Mouse (Mus musculus) midbrain, embryonic 10.5 days (tissue): ENCODE measurements around the gene Eml3. TPM values are rescaled to one million over a fixed set of nuclear protein-coding genes. Genes with fewer than 3 reads are reported as not detected.
"Not testable (repeated sequence)": the region's sequence is repeated elsewhere in the genome, so short reads cannot be mapped to it uniquely, and the experiment has no call there.

ENCODE experiments used
- DNase-seq: peaks from one replicate; pipeline ENCODE4 v3.0.0-alpha.2; 2017; ENCODE audit warnings: low spot score
- H3K27ac ChIP-seq: fragments of 300-500 bp; sonication (generic); replicated peaks from 2 replicates; pipeline ENCODE4 v1.5.1; 2016; ENCODE audit warnings: mild to moderate bottlenecking
- H3K27me3 ChIP-seq: fragments of 300-500 bp; sonication (generic); 2 replicates; pipeline ENCODE4 v1.6.1; 2016; ENCODE audit warnings: low read depth, mild to moderate bottlenecking; ENCODE audit not compliant: poor library complexity, severe bottlenecking
- H3K36me3 ChIP-seq: fragments of 300-500 bp; sonication (generic); 2 replicates; pipeline ENCODE4 v1.6.1; 2016; ENCODE audit warnings: mild to moderate bottlenecking, moderate library complexity
- H3K4me1 ChIP-seq: fragments of 300-500 bp; sonication (generic); 2 replicates; pipeline ENCODE4 v1.6.1; 2016
- H3K4me3 ChIP-seq: fragments of 300-500 bp; sonication (generic); 2 replicates; pipeline ENCODE4 v1.5.1; 2016; ENCODE audit warnings: mild to moderate bottlenecking, moderate library complexity
- H3K9me3 ChIP-seq: fragments of 300-500 bp; sonication (generic); replicated peaks from 2 replicates; pipeline ENCODE4 v1.6.1; 2016; ENCODE audit warnings: mild to moderate bottlenecking
- WGBS: fragments of 180-500 bp; shearing (Covaris S2); methylation state at CpG from one replicate; pipeline ENCODE4 v1.1.7; 2016; 5-methylcytosine and 5-hydroxymethylcytosine counted together
- polyA plus RNA-seq: library from polyadenylated mRNA; unstranded; fragments of >200 nt; fragmentation: Nextera tagmentation; extraction: Ambion mirVana; gene quantifications from 2 replicates; pipeline ENCODE4 v1.2.1, GENCODE M21; 2016

The Eml3 gene
- polyA plus RNA-seq, 1 experiment from 2014 or later = 22.9 TPM

DNA sequence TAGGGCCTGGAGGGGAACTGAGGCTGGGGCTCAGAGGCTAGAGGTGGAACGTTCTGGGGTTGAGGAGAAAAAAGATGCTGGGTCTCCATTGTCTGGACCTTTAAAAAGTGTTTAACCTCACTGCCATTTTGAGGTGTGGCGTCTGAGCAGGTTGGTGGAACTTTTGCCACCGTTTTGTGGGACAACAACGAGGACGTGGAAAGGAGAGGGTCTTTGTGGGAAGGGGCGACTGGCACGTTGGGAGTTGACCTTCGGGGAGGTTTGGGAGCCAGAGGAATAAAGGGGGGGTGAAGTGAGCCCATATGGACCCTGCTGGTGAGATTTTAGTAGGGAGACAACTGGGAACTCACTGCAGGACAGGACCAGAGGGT is 38.0 kb downstream of the Eml3 start:
- 0% methylated on average over 8 of the region's 8 CpGs for WGBS
- Histone ChIP-seq H3K27ac (peak overlapping the region; percentile 94), H3K4me3 (peak overlapping the region; percentile 87), H3K9me3 (no peaks in the 10 kb centered on the region), H3K4me1 (peaks cover 29% of the 10 kb centered on the region), H3K36me3 (peaks cover 78% of the 10 kb centered on the region), H3K27me3 (no peaks in the 10 kb centered on the region)
- DNase-seq = no peak

DNA sequence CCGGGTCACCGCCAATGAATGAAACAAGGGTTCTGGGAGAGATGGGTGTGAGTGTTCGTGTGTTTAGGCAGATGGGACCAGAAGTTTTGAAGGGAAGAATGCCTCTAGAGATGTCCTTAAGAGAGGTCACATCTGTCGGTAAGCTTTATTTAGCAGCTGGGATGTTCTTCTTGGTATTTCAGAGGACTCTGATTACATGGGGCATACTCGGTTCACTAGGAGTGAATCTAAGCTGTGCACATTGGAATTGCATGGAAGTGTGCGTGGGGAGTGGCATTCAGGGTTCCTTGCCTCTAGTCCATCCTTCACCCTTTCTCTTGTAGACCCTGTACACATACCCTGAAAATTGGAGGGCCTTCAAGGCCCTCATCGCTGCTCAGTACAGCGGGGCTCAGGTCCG is 38.5 kb downstream of the Eml3 start:
- Histone ChIP-seq H3K9me3 (no peaks in the 10 kb centered on the region), H3K4me3 (peak overlapping the region; percentile 87), H3K27ac (peak overlapping the region; percentile 94), H3K36me3 (peaks cover 78% of the 10 kb centered on the region), H3K4me1 (peaks cover 29% of the 10 kb centered on the region), H3K27me3 (no peaks in the 10 kb centered on the region)
- DNase-seq = no peak
- 5% methylated on average over 9 of the region's 9 CpGs for WGBS

DNA sequence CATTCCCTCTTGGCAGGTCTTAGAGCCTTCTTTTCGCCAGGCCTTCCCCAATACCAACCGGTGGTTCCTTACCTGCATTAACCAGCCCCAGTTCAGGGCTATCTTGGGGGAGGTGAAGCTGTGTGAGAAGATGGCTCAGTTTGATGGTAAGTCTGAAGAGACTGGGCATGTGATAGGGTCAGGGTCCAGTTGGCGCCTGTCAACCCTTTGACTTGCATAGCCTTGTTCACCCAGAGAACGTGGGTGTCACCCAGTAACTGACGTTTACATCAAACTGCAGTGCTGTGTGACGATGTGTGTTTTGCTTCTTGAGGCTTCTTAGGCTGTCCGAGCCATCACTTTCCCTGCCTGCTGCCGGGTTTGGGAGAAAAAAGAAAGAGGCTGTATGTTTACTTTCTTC is 43.1 kb downstream of the Eml3 start:
- DNase-seq, H3K9me3 ChIP-seq, H3K27me3 ChIP-seq, H3K27ac ChIP-seq, H3K4me3 ChIP-seq: not testable (repeated sequence)
- Histone ChIP-seq H3K4me1 (peaks cover 14% of the 10 kb centered on the region), H3K36me3 (peaks cover 91% of the 10 kb centered on the region)
- WGBS = 91% methylated on average over 8 of the region's 8 CpGs

DNA sequence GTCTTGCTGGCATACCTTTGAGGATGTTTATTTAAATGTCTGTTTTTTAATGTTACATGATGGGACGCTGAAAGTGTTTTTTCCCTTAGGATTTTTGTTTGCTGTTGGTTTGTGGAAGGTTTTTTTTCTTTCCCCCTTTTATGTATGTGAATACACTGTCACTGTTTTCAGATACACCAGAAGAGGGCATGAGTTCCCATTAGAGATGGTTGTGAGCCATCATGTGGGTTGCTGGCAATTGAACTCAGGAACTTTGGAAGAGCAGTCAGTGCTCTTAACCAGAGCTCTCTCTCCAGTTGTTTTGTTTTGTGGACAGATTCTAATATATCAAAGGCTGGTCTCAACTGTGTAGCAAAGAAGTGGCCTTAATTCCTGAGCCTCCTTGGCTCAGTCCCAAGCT is 45.3 kb downstream of the Eml3 start:
- H3K27me3 ChIP-seq = no peaks in the 10 kb centered on the region
- WGBS = 92% methylated on average over 1 of the region's 1 CpGs
- DNase-seq = no peak
- no peaks in the 10 kb centered on the region for H3K4me1 ChIP-seq
- H3K4me3 ChIP-seq = no peak overlapping the region
- H3K36me3 ChIP-seq = peaks cover 100% of the 10 kb centered on the region
- H3K9me3 ChIP-seq = no peaks in the 10 kb centered on the region
- no peak overlapping the region for H3K27ac ChIP-seq

DNA sequence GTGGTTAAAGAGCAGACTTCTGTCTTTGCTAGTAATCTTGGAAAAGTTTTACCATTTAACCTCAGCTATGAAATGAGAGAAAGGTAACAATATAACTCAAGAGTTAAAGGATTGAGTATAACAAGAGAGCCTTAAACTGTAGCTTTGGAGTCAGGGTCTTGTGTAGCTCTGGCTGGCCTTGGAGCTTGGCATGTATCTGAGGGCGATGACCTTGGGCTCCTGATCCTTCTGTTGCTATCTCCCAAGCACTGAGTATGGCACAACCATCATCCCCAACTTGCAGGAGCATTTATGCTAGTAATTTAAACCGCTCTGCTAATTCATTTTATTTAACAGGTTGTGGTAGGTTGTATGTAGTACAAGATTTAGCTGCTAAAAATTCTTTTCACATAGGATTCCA is 46.1 kb downstream of the Eml3 start:
- Histone ChIP-seq H3K4me3 (no peak overlapping the region), H3K4me1 (no peaks in the 10 kb centered on the region; the same call in 1 of the 2 replicates), H3K9me3 (no peaks in the 10 kb centered on the region), H3K27ac (no peak overlapping the region), H3K27me3 (no peaks in the 10 kb centered on the region), H3K36me3 (peaks cover 100% of the 10 kb centered on the region)
- 91% methylated on average over 2 of the region's 2 CpGs for WGBS
- no peak for DNase-seq

DNA sequence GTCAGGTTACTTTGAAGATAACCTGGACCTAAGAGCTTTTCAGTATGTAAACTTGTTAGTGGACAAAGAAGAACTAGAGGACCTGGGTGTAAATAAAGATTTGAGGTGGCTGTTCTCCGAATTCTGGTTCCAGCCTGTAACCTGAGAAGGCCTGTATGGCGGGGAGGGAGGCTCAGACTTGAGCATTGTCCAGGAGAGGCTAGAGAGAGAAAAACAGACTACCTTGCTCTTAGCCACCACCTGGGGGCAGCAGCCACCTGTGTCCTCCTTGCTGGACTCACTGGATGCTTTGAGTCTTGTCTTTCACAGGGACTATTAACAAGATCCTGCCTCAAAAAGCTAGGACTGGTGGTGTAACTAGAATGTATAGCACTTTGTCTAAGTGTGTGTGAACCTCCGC is 47.2 kb downstream of the Eml3 start:
- 63% methylated on average over 3 of the region's 3 CpGs for WGBS
- Histone ChIP-seq H3K27me3 (no peaks in the 10 kb centered on the region), H3K4me1 (peaks cover 2% of the 10 kb centered on the region; the same call in 1 of the 2 replicates), H3K36me3 (peaks cover 99% of the 10 kb centered on the region), H3K4me3 (no peak overlapping the region), H3K27ac (no peak overlapping the region), H3K9me3 (no peaks in the 10 kb centered on the region)
- peak; percentile 42 for DNase-seq

DNA sequence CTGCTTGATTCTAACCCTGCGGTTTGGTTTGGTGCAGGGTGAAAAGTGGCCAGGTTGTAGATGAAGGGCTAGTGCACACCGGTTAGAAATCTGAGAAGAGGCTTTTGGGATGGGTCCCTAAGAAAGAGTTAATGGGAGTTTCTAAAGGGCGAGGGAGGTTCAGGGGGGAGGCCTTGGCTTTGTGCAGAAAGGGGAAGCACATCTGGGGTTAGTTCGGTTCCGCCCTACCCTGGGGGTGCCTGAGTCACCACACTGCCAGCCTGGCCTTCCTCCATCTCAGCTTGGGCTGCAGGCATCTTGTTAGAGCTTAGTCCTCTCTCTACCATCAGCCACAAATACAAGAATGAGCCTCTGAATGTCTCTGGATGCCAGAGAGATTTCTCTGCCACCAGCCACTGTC is 51.4 kb downstream of the Eml3 start:
- Histone ChIP-seq H3K27me3 (no peaks in the 10 kb centered on the region), H3K36me3 (peaks cover 60% of the 10 kb centered on the region), H3K27ac (no peak overlapping the region), H3K4me1 (peaks cover 38% of the 10 kb centered on the region), H3K4me3 (no peak overlapping the region), H3K9me3 (no peaks in the 10 kb centered on the region)
- 58% methylated on average over 5 of the region's 5 CpGs for WGBS
- DNase-seq = no peak

DNA sequence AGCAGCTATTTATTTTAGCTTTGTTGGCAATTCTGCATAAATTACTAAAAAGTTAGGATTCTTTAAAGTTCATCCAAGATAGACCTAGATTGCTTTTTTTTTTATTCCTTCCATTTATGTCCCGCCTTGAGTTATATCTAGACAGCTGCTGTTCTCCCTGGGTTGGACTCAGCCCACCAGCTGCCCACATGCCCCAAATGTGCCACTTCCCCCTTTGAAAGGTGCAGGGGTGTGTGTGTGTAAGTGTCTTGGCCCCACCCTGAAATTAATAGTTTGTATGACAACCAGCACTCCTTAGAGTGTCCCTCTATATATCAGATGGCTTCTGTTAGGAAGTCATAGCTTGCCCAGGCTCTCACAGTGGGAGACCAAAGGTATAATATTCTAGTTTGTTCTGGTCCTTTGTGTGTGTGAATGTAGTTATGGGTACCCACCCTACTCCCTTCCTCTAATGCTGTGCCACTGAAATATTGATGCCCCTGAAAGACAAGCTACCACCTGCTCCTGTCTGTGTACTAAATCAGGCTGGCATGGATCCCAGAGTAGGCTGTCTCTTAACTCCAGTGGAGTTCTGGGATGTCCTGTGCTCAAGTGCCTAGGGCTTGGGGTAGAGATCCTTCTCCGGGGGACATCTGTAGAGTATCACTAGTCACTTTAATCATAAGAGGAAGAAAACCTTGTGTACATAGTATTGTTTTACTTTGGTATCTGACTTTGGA is 52.3 kb downstream of the Eml3 start:
- Histone ChIP-seq H3K9me3 (no peaks in the 10 kb centered on the region), H3K4me3 (no peak overlapping the region), H3K36me3 (peaks cover 52% of the 10 kb centered on the region), H3K27ac (no peak overlapping the region), H3K4me1 (peaks cover 38% of the 10 kb centered on the region), H3K27me3 (peaks cover 5% of the 10 kb centered on the region; the same call in 1 of the 2 replicates)
- WGBS = 85% methylated on average over 2 of the region's 2 CpGs
- DNase-seq = no peak

DNA sequence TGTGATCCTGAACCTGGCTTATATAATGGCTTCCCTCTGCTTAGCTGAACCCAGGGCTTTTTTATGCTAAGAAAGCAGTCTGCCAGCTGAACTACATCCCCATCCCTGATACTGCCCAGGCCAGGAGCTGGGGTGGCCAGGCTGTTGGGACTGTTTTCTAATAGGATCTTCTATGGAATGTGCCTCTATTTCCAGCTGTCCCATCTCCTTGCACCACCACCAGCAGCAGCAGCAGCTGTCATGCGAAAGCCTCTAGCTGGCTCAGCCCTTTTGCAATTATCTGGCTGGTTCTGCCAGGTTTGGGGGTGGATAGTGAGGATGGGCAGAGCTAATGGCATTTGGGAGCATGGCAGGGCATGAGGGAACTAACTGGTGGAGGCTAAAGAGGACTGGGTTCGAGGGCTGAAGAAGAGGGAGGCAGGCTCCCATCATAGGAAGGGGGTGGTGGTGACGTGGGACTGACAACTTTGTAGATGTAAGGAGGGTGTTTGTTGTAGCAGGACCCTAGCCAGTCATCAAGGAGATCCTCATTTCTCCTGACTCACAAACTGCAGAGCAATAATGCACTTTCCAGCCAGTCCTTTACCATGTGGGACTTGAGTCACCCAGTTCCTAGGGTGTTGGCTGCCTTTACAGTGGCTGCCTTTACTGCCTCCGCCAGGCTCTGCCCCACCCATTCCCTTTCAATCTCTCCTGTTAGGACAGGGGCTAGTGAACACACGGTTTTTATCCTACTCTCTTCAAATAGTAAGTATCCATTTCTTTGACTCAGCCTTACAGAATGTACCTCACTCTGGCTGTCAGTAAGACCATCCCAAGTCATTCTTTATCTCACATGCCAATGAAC is 53.2 kb downstream of the Eml3 start:
- peaks cover 38% of the 10 kb centered on the region for H3K4me1 ChIP-seq
- H3K36me3 ChIP-seq = peaks cover 43% of the 10 kb centered on the region
- H3K27ac ChIP-seq = no peak overlapping the region
- peaks cover 9% of the 10 kb centered on the region for H3K27me3 ChIP-seq
- no peak for DNase-seq
- H3K9me3 ChIP-seq = no peaks in the 10 kb centered on the region
- H3K4me3 ChIP-seq = no peak overlapping the region
- WGBS = 58% methylated on average over 5 of the region's 5 CpGs

DNA sequence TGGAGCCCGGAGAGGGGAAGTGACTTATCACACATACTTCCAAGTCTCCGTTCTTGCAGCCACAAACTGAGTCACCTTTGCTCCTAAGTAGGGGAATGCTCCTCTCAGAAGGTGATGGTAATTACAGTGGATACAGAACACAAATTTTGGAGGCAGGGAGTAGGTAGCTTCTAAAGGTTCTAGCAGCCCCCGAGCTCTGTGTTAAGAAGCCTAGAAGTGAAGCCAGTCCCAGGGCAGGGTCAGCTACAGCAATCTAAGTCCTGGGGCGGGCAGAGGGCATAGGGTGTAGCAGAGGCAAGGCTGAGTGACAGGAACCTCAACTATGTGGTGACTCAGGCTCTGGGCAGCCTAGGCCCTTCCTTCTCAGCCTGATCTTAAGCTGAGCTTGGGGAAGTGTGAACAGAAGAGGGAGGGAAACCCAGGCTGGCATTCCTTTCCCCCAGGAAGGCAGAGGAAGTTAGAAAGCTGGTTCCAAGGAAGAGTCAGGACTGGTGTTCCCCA is 53.8 kb downstream of the Eml3 start:
- Histone ChIP-seq H3K4me1 (peaks cover 42% of the 10 kb centered on the region), H3K27ac (peak overlapping the region; percentile 70), H3K27me3 (peaks cover 15% of the 10 kb centered on the region), H3K4me3 (no peak overlapping the region), H3K36me3 (peaks cover 36% of the 10 kb centered on the region), H3K9me3 (no peaks in the 10 kb centered on the region)
- DNase-seq = no peak
- 60% methylated on average over 4 of the region's 4 CpGs for WGBS

DNA sequence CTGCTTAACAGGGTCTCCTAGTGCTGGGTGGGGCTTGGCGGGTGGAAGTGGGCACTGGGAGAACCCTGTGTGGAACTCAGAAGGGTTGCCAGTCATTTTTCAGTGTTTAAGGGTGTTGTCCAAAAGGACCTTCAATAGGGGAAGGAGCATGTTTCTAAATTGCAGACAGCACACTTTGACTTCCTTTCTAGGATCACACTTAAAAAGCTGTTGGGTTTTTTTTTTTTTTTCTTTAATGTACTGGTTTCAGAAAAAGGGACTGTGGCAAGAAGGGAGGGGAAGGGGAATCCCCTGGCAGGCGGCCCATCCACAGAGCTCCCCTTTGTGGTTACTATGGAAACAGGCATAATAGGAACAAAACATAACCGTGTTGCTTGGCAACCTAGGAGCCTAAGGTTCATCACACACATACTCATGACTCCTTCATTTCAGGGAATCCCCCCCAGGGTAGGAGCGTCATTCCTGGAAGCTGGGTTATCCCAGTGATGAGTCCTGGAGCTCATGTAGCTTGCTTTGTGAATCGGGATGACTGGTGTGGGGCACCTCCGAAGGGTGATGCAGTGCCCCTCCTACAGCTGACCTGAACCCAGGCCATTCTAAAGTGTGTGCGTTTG is 55.0 kb downstream of the Eml3 start:
- Histone ChIP-seq H3K27ac (peak overlapping the region; percentile 70), H3K4me1 (peaks cover 53% of the 10 kb centered on the region), H3K27me3 (peaks cover 27% of the 10 kb centered on the region), H3K4me3 (peak overlapping the region; percentile 31), H3K9me3 (no peaks in the 10 kb centered on the region), H3K36me3 (peaks cover 24% of the 10 kb centered on the region)
- DNase-seq = peak; percentile 77
- WGBS = 11% methylated on average over 7 of the region's 7 CpGs

DNA sequence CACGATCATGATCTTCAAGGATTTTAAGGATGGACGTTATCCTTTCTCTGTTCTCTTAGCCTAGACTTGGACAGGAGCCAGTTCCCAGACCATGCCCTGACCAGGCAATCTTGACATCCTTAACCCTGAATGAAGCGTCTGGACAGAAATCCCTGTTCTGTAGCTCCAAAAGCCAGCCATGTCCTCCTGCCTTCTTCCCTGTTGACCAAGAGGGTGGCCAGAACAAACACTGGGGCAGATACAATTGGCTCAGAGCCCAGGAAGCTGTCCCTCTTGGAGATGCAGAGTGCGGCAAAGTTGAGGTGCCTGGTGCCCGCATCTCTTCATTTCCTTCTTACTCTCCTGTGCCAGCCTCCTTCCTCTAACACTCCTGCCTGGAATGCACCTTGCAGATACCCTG is 56.5 kb downstream of the Eml3 start:
- Histone ChIP-seq H3K36me3 (peaks cover 9% of the 10 kb centered on the region), H3K4me3 (no peak overlapping the region), H3K9me3 (no peaks in the 10 kb centered on the region), H3K4me1 (peaks cover 69% of the 10 kb centered on the region), H3K27ac (no peak overlapping the region), H3K27me3 (peaks cover 42% of the 10 kb centered on the region)
- WGBS = 85% methylated on average over 5 of the region's 5 CpGs
- DNase-seq = no peak
